Mouse (Mus musculus): Measurements from ENCODE around the gene Gm20388. TPM values are rescaled to one million over a fixed set of nuclear protein-coding genes. Genes with fewer than 3 reads are reported as not detected.

The Gm20388 gene
- total and polyA plus RNA-seq, 2 experiments from 2014 or later, result 51.3 TPM; not detected in 1

DNA sequence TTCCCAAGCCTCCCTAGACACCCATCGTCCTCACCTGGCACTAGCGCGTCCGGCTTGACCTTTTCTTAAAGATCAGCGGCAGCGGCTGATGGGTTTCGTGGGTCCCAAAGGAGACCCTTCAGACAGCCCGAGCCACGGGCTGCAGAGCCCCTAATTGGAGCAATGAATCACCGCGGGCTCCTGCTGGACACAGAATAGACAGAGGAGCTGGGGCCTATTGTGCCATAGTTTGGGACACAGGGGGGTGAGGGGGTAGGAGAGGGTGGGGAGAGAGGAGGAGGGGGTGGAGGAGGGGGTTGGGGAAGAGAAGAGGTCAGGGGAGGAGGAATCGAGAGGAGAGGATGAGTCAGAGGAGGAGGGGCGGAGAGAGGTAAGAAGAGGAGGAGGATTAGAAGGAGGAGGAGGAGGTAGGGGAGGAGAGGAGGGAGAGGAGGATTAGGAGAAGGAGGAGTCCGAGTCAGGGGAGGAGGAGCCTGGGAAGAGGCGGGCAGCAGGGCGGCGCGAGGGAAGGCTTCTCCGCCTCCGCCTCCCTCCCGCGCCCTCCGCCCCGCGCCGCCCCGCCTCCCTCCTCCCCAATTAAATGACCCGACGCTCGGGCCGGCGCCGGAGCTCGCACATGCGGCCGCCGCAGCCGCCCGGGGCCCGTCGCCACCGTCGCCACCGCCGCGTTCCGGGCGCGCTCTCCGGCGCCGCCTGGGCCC lies 317.4 kb downstream of the Gm20388 start, which contains the start of gene Gse1:
TSS of gene Gse1 (plus strand) at position 566 of the 701 bp plus-strand sequence.
- Histone ChIP-seq H3K4me3 (ENCODE audit: low read depth, low read length) (peak within 1 kb of the TSS; percentile 62), H3K4me1 (ENCODE audit: insufficient read depth) (peaks cover 9% of the 10 kb centered on the region; the same call in 1 of the 2 replicates), H3K27ac (ENCODE audit: low read depth, low read length) (peak within 1 kb of the TSS; percentile 35; the same call in 1 of the 2 replicates), H3K4me2 (ENCODE audit: low read depth) (peak within 1 kb of the TSS; percentile 82), H3K36me3 (ENCODE audit: insufficient read depth) (no peaks in the 10 kb centered on the region), H3K27me3 (ENCODE audit: insufficient read depth, low read length) (no peaks in the 10 kb centered on the region; the same call in 1 of the 2 replicates), H3K9ac (peak within 1 kb of the TSS; percentile 58), H3K9me3 (ENCODE audit: low read length) (no peaks in the 10 kb centered on the region)
- DNase-seq, result peak; percentile 66
- 1% methylated on average over 29 of the region's 52 CpGs for WGBS
- TF ChIP-seq CTCF (IDR thresholded peaks at IDR 0.05; ENCODE audit: low read depth), result no peak
- peak; percentile 67 for ATAC-seq

DNA sequence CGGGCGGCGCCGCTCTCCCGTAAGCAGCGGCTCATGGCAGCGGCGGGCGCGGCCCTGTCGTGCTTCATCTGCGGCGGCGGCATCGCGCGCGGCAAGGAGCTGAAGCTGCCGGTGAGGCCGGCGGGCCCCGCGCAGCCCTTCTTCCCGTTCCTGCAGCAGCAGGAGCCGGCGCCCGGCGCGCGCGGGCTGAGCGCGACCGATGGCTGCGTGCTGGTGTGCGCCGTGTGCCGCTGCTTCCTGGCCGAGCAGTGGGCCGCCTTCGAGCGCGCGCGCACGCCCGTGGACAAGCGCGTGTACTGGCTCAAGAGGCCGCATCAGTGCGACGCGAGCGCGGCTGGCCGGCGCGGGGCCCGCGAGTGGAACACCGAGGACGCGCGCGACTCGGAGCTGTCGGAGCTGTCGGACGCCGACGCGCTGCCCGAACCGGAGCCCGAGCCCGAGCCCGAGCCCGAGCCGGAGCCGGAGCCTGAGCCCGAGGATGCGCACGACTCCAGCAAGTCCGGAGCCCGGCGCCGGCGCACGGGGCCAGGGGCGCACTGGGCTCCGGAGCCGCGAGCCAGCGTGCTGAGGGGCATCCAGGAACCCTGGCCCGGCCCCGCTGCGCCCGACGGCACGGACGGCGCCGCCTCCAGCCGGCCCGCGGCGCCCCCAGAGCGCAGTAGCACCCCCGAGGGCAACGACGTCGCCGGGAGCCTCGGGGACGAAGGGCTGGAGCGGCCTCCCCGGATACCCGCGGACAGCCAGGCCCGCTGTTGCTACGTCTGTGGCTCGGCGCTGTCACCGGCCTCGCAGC lies 318.3 kb downstream of the Gm20388 start:
- no peaks in the 10 kb centered on the region; the same call in 1 of the 2 replicates for H3K27me3 ChIP-seq (ENCODE audit: insufficient read depth, low read length)
- WGBS, result 3% methylated on average over 90 of the region's 125 CpGs
- H3K4me2 ChIP-seq (ENCODE audit: low read depth), result peak overlapping the region; percentile 82
- no peaks in the 10 kb centered on the region for H3K36me3 ChIP-seq (ENCODE audit: insufficient read depth)
- TF ChIP-seq CTCF (IDR thresholded peaks at IDR 0.05; ENCODE audit: low read depth), result no peak
- peak overlapping the region; percentile 58 for H3K9ac ChIP-seq
- H3K9me3 ChIP-seq (ENCODE audit: low read length), result no peaks in the 10 kb centered on the region
- peak overlapping the region; percentile 35; the same call in 1 of the 2 replicates for H3K27ac ChIP-seq (ENCODE audit: low read depth, low read length)
- H3K4me3 ChIP-seq (ENCODE audit: low read depth, low read length), result peak overlapping the region; percentile 62
- DNase-seq (peak; percentile 67), ATAC-seq (peak; percentile 56)
- peaks cover 9% of the 10 kb centered on the region; the same call in 1 of the 2 replicates for H3K4me1 ChIP-seq (ENCODE audit: insufficient read depth)

DNA sequence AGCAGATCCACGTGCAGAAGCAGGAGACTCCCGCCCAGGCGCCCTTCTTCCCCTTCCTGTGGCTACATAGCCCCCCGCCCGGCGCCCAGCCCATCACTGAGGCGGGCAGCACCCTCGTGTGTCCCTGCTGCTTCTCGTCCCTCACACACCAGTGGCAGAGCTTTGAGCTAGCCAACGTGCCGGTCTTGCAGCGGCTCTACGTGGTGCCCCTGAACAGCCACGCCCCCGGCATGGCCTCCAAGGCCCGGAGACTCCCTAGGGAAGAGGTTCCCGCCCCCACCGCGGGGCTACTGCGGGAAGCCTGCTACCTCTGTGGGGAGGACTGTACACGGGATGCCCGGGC lies 318.9 kb downstream of the Gm20388 start:
- Histone ChIP-seq H3K4me1 (ENCODE audit: insufficient read depth) (peaks cover 9% of the 10 kb centered on the region; the same call in 1 of the 2 replicates), H3K27me3 (ENCODE audit: insufficient read depth, low read length) (no peaks in the 10 kb centered on the region; the same call in 1 of the 2 replicates), H3K9me3 (ENCODE audit: low read length) (no peaks in the 10 kb centered on the region), H3K4me3 (ENCODE audit: low read depth, low read length) (peak overlapping the region; percentile 62), H3K36me3 (ENCODE audit: insufficient read depth) (no peaks in the 10 kb centered on the region), H3K4me2 (ENCODE audit: low read depth) (peak overlapping the region; percentile 82), H3K9ac (peak overlapping the region; percentile 58), H3K27ac (ENCODE audit: low read depth, low read length) (no peak overlapping the region)
- TF ChIP-seq CTCF (IDR thresholded peaks at IDR 0.05; ENCODE audit: low read depth), result no peak
- DNase-seq, result no peak
- no peak; the same call in 1 of the 2 replicates for ATAC-seq
- under 1% methylated on average over 20 of the region's 22 CpGs for WGBS

DNA sequence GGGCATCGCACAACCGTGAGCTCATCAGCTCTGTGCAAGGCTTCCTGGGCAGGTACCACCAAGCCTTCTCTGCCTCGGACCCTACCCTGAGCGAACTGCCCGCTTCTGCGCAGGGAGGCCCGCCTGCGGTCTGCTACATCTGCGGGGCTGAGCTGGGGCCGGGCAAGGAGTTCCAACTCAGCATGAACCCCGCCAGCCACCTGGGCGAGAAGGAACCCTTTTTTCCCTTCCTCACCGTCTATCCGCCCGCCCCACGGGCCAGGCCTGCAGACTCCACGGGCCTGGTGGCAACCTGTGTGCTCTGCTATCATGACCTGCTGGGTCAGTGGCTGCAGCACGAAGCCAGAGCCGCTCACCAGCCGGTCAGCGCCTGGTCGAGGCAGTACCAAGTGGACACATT lies 319.4 kb downstream of the Gm20388 start:
- peak overlapping the region; percentile 82 for H3K4me2 ChIP-seq (ENCODE audit: low read depth)
- WGBS, result 22% methylated on average over 22 of the region's 22 CpGs
- H3K27ac ChIP-seq (ENCODE audit: low read depth, low read length), result no peak overlapping the region
- H3K27me3 ChIP-seq (ENCODE audit: insufficient read depth, low read length), result no peaks in the 10 kb centered on the region; the same call in 1 of the 2 replicates
- peaks cover 9% of the 10 kb centered on the region; the same call in 1 of the 2 replicates for H3K4me1 ChIP-seq (ENCODE audit: insufficient read depth)
- no peaks in the 10 kb centered on the region for H3K36me3 ChIP-seq (ENCODE audit: insufficient read depth)
- no peak for DNase-seq
- TF ChIP-seq CTCF (IDR thresholded peaks at IDR 0.05; ENCODE audit: low read depth), result no peak
- H3K9me3 ChIP-seq (ENCODE audit: low read length), result no peaks in the 10 kb centered on the region
- H3K4me3 ChIP-seq (ENCODE audit: low read depth, low read length), result peak overlapping the region; percentile 62
- peak overlapping the region; percentile 58; the same call in 1 of the 2 replicates for H3K9ac ChIP-seq
- ATAC-seq, result no peak

DNA sequence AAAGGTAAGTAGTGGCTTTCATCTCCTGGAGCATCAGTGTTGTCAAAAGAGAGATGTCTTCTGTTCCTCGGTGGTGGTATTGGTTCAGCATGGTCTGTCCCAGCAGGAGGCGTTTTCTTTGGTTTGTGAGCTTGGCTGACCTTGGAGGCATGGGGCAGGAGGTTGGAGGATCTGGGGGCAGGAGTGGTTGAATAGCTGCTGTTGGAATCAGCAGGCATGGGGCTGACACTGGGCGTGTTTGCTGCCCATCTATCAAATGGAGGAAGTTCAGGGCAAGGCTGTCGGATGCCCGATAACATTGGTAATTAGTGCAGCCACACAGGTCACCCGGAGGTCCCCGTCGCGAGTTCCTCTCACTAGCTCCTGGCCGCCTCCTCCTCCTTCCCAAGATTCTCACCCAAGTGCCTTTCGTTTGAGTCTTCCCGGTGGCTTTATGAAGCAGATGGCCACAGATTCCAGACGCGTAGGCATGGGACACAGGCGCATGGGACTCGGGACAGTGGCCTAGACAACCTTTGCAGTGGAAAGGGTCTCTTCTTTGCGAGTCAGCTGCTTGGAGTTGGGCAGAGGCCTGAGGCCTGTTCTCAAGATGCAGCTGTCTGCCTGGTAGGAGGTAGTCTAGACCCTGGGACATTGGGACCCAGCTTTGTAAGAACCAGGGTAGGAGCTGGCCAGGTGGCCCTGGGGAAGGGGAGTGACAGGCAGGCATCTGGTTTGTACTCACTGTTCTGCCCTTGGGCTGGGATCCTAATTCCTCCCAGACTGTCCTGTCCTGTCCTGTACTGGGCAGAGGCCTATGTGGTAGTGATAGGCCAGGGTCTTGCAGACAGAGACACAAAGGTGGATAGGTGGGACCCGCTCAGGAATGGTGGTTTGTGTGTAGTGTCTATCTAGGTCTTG lies 320.3 kb downstream of the Gm20388 start:
- ATAC-seq, result no peak
- TF ChIP-seq CTCF (IDR thresholded peaks at IDR 0.05; ENCODE audit: low read depth), result no peak
- no peaks in the 10 kb centered on the region for H3K36me3 ChIP-seq (ENCODE audit: insufficient read depth)
- H3K4me1 ChIP-seq (ENCODE audit: insufficient read depth), result peaks cover 9% of the 10 kb centered on the region; the same call in 1 of the 2 replicates
- H3K27me3 ChIP-seq (ENCODE audit: insufficient read depth, low read length), result no peaks in the 10 kb centered on the region; the same call in 1 of the 2 replicates
- H3K27ac ChIP-seq (ENCODE audit: low read depth, low read length), result no peak overlapping the region
- H3K9ac ChIP-seq, result peak overlapping the region; percentile 14; the same call in 1 of the 2 replicates
- no peaks in the 10 kb centered on the region for H3K9me3 ChIP-seq (ENCODE audit: low read length)
- 58% methylated on average over 18 of the region's 18 CpGs for WGBS
- DNase-seq, result no peak
- H3K4me2 ChIP-seq (ENCODE audit: low read depth), result peak overlapping the region; percentile 82
- peak overlapping the region; percentile 62 for H3K4me3 ChIP-seq (ENCODE audit: low read depth, low read length)

GRCm38 (mm10) chr8:120231870-120232269 lies 321.2 kb downstream of the Gm20388 start:
- H3K4me2 ChIP-seq (ENCODE audit: low read depth), result peak overlapping the region; percentile 82
- H3K36me3 ChIP-seq (ENCODE audit: insufficient read depth), result no peaks in the 10 kb centered on the region
- no peak for TF ChIP-seq CTCF (IDR thresholded peaks at IDR 0.05; ENCODE audit: low read depth)
- H3K4me1 ChIP-seq (ENCODE audit: insufficient read depth), result peaks cover 9% of the 10 kb centered on the region; the same call in 1 of the 2 replicates
- DNase-seq (no peak), ATAC-seq (no peak)
- 66% methylated on average over 3 of the region's 3 CpGs for WGBS
- no peak overlapping the region for H3K27ac ChIP-seq (ENCODE audit: low read depth, low read length)
- H3K9ac ChIP-seq, result no peak overlapping the region
- H3K27me3 ChIP-seq (ENCODE audit: insufficient read depth, low read length), result no peaks in the 10 kb centered on the region; the same call in 1 of the 2 replicates
- H3K9me3 ChIP-seq (ENCODE audit: low read length), result no peaks in the 10 kb centered on the region
- H3K4me3 ChIP-seq (ENCODE audit: low read depth, low read length), result peak overlapping the region; percentile 19; the same call in 1 of the 2 replicates

All from forebrain, postnatal 0 days (tissue).